Mouse (Mus musculus) B cell, adult (primary cell): Measurements from ENCODE around the gene Gm9758. TPM values are rescaled to one million over a fixed set of nuclear protein-coding genes. Genes with fewer than 3 reads are reported as not detected.

Experiments
- total RNA-seq: library from RNA; stranded (reverse); gene quantifications from 4 replicates; pipeline ENCODE4 v1.2.4, GENCODE M21; 2023; ENCODE audit not compliant: inconsistent age

The Gm9758 gene
- total RNA-seq, result not detected in 4 replicates

GRCm38 (mm10) chr5:14914799-14915198 is at the start of gene Gm9758:
Gene Gm9758 (minus strand): TSS chr5:14914899.

GRCm38 (mm10) chr5:14938329-14938728 is 23.6 kb upstream of the Gm9758 start, which contains the start of gene Speer4e:
Gene Speer4e (minus strand): TSS chr5:14938429.

Other genes starting within 250 kb of the Gm9758 start
- gene Speer4e, start 23.5 kb upstream of the Gm9758 start, total RNA-seq, result not detected in 4 replicates
- not detected in 4 replicates for gene Gm10354, start 64.0 kb upstream of the Gm9758 start, total RNA-seq
- not detected in 4 replicates for gene Gm17019, start 118.1 kb upstream of the Gm9758 start, total RNA-seq